Mouse (Mus musculus): ENCODE data around the gene Treml1.

GRCm38 (mm10) chr17:48376102-48376501 lies 16.4 kb downstream of the Treml1 start:
- TF ChIP-seq CTCF (IDR thresholded peaks at IDR 0.05; ENCODE audit: low read depth, low read length), result no peak
- TF ChIP-seq GATA1 (IDR thresholded peaks at IDR 0.05; ENCODE audit: borderline replicate concordance, low read length), result no peak
- no peak for TF ChIP-seq TAL1 (conservative IDR thresholded peaks at IDR 0.05; ENCODE audit: low read depth, low read length)
- no peak for TF ChIP-seq POLR2AphosphoS5 (IDR thresholded peaks at IDR 0.05; ENCODE audit: insufficient replicate concordance, low read depth, low read length)

Data from G1E (cell line).